Mouse (Mus musculus) olfactory bulb, adult 2 months (tissue): Measurements from ENCODE around the gene Cby1.
A peak's percentile ranks its signal among the peaks of the same experiment; 100 is the strongest.

Experiments used
- CTCF ChIP-seq: fragments of 200-500 bp; IDR thresholded peaks from 2 replicates; pipeline ENCODE4 v1.5.1; 2012; ENCODE audit warnings: low read depth, mild to moderate bottlenecking, low read length, moderate library complexity; ENCODE audit not compliant: insufficient read depth
- POLR2A ChIP-seq: fragments of 200-500 bp; IDR thresholded peaks from 2 replicates; pipeline ENCODE4 v1.6.1; 2012; ENCODE audit warnings: mild to moderate bottlenecking, low read depth, low read length, moderate library complexity; ENCODE audit not compliant: insufficient read depth

GRCm38 (mm10) chr15:79690426-79691022 lies 31.5 kb downstream of the Cby1 start, which contains the start of gene Gtpbp1:
- TF ChIP-seq POLR2A (peak; percentile 55), CTCF (no peak)
